Mouse (Mus musculus) splenic B cell, adult 2 months (primary cell): ENCODE results near the gene Arhgap5.
"Not testable (repeated sequence)": the region's sequence is repeated elsewhere in the genome, so short reads cannot be mapped to it uniquely, and the experiment has no call there.

ENCODE experiments used
- DNase-seq: peaks from one replicate; pipeline ENCODE4 v3.0.0-alpha.2; 2011; ENCODE audit warnings: low read depth, low spot score
- H3K27me3 ChIP-seq: 2 replicates; pipeline ENCODE4 v1.6.1; 2012; ENCODE audit warnings: mild to moderate bottlenecking, low read length, moderate library complexity, mixed read lengths; ENCODE audit not compliant: control insufficient read depth, poor library complexity, insufficient read depth, severe bottlenecking
- H3K36me3 ChIP-seq: 2 replicates; pipeline ENCODE4 v1.6.1; 2012; ENCODE audit warnings: mild to moderate bottlenecking, low read length, moderate library complexity, mixed read lengths; ENCODE audit not compliant: control insufficient read depth, poor library complexity, insufficient read depth, severe bottlenecking

Arhgap5 gene

DNA sequence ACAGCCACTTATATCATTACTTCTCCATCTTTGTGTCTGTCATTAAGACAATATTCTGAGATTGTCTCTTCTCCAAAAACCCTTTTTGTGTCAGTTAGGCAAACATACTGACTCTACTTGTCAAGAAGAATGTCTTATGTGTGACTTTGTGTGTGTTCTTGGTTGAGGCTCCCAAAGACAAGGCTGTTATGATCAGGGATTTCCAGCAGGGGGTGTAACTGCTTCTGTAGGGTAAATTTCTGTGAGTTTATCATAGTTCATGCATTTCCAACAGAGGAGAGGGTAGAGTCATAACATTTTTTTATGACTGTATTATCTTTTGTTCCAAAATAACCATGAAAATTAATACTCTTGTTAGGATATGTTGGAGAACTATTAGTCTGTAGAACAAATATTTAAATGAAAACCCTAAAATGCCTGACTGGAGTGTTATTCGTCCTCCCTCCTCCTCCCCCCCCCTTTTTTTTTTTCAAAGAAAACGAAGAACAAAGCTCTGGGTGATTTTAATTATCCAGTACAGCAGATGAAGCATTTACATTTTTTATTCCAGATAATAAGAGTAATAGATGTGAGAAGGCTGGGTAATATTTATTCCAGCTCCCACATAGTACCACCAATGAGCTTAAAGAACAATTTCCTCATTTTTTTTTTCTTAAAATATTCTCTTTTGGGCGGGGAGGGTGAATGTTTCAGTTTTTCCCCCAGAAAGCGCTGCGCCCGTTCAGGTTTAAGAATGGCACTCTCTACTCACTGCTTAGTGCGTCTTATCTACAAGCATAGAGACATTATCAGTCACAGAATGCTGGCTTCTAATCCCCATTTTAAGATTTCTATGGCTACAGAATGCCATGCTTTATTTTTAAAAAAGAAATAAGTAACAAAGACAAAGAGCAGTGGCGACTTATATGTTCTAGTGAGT, 2.6 kb upstream of the Arhgap5 start:
- H3K27me3 ChIP-seq: no peaks in the 10 kb centered on the region; the same call in 1 of the 2 replicates
- peak; percentile 76 for DNase-seq
- H3K36me3 ChIP-seq: no peaks in the 10 kb centered on the region

GRCm38 (mm10) chr12:52502161-52502560, 1.6 kb upstream of the Arhgap5 start:
- Histone ChIP-seq H3K27me3 (no peaks in the 10 kb centered on the region; the same call in 1 of the 2 replicates), H3K36me3 (no peaks in the 10 kb centered on the region)
- DNase-seq: peak; percentile 45

DNA sequence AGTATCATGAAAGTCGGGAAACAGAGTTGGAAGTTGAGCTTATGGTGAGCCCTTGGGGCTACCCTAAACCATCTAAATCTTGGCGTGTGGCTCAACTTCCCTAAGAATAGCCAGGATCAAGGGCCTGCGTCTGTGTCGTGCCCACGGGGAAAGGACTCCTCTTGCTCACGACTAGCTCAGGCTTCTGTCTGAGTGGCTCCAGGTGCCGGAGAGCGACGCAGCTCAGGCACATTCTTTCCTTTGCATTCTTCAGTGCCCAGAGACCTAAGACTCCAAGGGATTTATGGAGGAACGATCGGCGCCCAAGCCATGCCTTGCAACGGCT, 679 bp upstream of the Arhgap5 start:
- H3K36me3 ChIP-seq: no peaks in the 10 kb centered on the region
- no peak for DNase-seq
- H3K27me3 ChIP-seq: no peaks in the 10 kb centered on the region; the same call in 1 of the 2 replicates

GRCm38 (mm10) chr12:52504331-52505181, 784 bp downstream of the Arhgap5 start:
- H3K36me3 ChIP-seq: no peaks in the 10 kb centered on the region
- DNase-seq: peak; percentile 42
- no peaks in the 10 kb centered on the region for H3K27me3 ChIP-seq

DNA sequence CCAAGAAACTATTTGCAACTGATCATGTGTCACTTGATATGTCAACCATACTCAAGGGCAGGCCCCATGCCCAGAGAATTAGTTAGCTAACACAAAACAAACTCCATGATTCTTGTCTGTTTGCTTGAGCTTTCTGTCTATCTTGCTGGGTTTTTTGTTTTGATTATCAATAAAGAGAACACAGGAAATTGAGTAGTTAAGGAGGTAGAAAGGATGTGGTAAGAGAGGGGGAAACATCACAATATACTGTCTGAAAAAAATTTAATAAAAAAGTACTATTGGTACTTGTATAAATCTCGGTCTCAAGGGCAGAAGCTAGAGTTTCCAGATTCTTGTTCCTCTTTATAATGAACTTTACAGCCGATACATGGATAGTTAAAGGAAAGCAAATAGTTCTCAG, 20.9 kb downstream of the Arhgap5 start:
- no peak for DNase-seq
- H3K27me3 ChIP-seq: no peaks in the 10 kb centered on the region
- H3K36me3 ChIP-seq: no peaks in the 10 kb centered on the region

- no peaks in the 10 kb centered on the region for H3K36me3 ChIP-seq
- no peaks in the 10 kb centered on the region for H3K27me3 ChIP-seq
- DNase-seq: no peak
Measured at GRCm38 (mm10) chr12:52525486-52525885, 21.7 kb downstream of the Arhgap5 start.

DNA sequence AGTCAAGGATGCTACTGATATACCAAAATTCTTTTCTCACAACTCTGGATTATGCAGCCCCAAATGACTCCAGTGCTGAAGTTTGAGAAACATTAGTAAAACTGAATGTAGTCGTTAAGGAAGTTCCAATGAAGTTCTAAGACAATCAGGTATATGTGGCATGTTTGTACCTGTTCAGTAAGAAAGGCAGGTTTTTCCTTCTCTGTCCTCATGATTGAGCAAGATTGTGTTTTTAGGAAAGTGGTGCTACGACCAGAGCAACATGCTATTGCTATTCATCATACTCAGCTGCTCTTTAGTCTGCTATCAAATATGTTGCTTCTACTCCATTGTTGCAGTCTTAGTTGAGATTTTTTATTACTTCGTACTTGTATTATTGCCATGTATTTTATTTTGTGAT, 26.0 kb downstream of the Arhgap5 start:
- DNase-seq: no peak
- Histone ChIP-seq H3K27me3 (no peaks in the 10 kb centered on the region), H3K36me3 (no peaks in the 10 kb centered on the region)

DNA sequence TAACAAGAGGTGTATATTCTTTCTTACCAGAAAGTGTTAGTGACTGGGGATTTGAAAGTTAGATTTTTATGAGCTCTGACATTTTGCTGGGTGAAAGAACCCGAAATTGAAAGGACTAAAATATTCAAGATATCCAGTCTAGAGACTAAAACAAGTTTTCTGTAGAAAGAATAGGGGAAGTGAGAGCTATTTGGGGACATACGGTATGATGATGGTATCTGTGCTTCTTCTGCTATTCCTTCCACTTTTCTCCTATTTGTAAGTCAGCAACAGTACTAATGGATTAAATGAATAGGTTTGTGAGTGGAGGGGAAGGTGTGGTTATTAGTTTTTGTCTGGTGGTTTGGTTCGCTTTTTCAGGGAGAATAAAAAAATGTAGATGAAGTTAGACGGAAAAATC, 37.5 kb downstream of the Arhgap5 start:
- H3K27me3 ChIP-seq: no peaks in the 10 kb centered on the region
- no peaks in the 10 kb centered on the region for H3K36me3 ChIP-seq
- DNase-seq: peak; percentile 26

DNA sequence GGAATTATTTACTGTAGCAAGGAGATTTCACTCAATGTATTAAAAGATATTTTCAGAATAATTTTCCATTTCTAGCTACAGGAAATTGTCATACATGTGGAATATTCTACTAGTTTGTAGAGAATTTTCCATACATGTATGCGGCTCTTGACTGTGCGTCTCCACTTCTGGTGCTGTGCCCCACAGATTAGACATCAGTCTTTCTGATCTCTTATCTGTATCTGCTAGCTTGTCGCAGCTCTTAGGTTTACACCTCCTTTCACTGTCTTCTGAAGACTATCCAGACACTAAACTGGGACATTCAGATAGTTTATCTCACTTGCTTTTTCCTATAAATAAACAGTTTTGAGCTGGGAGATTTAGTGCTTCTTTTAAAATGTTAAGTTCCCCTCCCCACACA, 40.8 kb downstream of the Arhgap5 start:
- DNase-seq: no peak
- no peaks in the 10 kb centered on the region for H3K36me3 ChIP-seq

DNA sequence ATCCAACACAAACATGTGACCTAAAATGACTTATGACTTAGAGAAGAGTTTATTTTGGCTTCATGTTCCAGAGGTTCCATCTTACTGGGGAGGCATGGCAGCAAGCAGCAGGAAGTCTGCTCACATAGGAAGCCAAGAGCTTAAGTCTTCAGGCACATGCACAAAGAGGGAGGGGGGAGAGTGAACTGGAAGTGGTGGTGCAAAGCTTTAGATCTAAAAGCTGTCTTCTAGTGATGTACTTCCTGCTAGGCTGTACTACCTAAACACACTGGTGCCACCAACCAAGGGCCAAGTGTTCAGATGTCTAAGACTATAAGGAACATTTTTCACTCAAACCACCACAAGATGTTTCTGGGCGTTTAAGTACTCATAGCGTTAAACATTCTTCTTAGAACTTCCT, 48.3 kb downstream of the Arhgap5 start:
- no peaks in the 10 kb centered on the region for H3K36me3 ChIP-seq
- DNase-seq: no peak
- H3K27me3 ChIP-seq: no peaks in the 10 kb centered on the region

More for the DNA sequence above, 40.8 kb downstream of the Arhgap5 start:
- H3K27me3 ChIP-seq: no peaks in the 10 kb centered on the region

DNA sequence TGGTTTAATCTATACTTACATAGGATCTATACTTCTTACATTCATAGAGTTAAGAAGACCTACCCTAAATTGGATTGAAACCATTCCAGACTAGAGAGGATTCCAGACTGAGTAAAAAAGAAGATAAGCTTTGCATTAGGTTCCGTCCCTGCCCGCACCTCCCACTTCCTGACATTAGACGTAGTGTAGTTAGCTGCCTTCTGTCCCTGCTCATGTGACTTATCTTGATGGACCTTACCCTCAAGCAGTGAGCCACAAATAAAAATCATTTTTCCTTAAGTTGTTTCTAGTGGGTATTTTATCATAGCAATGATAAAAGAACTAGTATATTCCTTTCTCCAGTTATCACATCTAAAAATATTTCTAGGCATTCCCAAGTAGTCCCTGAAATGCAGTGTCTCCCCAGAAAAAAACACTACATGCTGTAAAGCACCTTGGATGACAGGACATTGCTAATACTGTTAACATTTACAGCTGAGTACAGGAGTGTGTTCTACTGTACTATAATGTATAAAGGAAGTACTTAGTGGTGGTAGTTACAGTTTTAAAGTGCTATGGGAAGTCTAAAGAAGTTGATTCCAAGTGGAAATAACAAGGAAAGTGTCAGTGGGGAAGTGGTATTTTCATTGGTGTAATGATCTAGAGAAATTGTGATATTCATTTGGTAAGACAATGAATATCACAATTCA, 51.6 kb downstream of the Arhgap5 start:
- Histone ChIP-seq H3K27me3 (no peaks in the 10 kb centered on the region), H3K36me3 (no peaks in the 10 kb centered on the region)
- no peak for DNase-seq

GRCm38 (mm10) chr12:52565654-52566053, 61.9 kb downstream of the Arhgap5 start:
- DNase-seq: no peak
- Histone ChIP-seq H3K27me3 (no peaks in the 10 kb centered on the region), H3K36me3 (no peaks in the 10 kb centered on the region)

GRCm38 (mm10) chr12:52573371-52573770, 69.6 kb downstream of the Arhgap5 start:
- no peak for DNase-seq
- Histone ChIP-seq H3K27me3 (no peaks in the 10 kb centered on the region), H3K36me3 (no peaks in the 10 kb centered on the region)

GRCm38 (mm10) chr12:52586466-52586865, 82.7 kb downstream of the Arhgap5 start:
- not testable (repeated sequence) for DNase-seq, H3K27me3 ChIP-seq, H3K36me3 ChIP-seq
